Mouse (Mus musculus) forebrain, embryonic 11.5 days (tissue): ENCODE data around the gene Sned1. TPM values are rescaled to one million over a fixed set of nuclear protein-coding genes. Genes with fewer than 3 reads are reported as not detected.
"Not testable (repeated sequence)": the region's sequence is repeated elsewhere in the genome, so short reads cannot be mapped to it uniquely, and the experiment has no call there.

Experiments used
- ATAC-seq: fragments of 200-750 bp; cut with Nextera tagmentation; replicated peaks from 2 replicates; pipeline ENCODE4 v1.8.0; 2017; ENCODE audit warnings: moderate TSS enrichment; ENCODE audit not compliant: low FRiP score
- DNase-seq: peaks from one replicate; pipeline ENCODE4 v3.0.0-alpha.2; 2017; ENCODE audit warnings: low spot score
- H3K27ac ChIP-seq: fragments of 300-500 bp; sonication (generic); 2 replicates; pipeline ENCODE4 v1.5.1; 2014; ENCODE audit warnings: low read depth, low read length
- H3K27me3 ChIP-seq: fragments of 300-500 bp; sonication (generic); 2 replicates; pipeline ENCODE4 v1.6.1; 2014; ENCODE audit warnings: mild to moderate bottlenecking, low read length, mixed read lengths; ENCODE audit not compliant: control insufficient read depth, insufficient read depth
- H3K36me3 ChIP-seq: fragments of 300-500 bp; sonication (generic); 2 replicates; pipeline ENCODE4 v1.6.1; 2014; ENCODE audit warnings: mild to moderate bottlenecking, low read length, moderate library complexity, mixed read lengths; ENCODE audit not compliant: control insufficient read depth, insufficient read depth
- H3K4me1 ChIP-seq: fragments of 300-500 bp; sonication (generic); replicated peaks from 2 replicates; pipeline ENCODE4 v1.6.1; 2014; ENCODE audit warnings: low read length, mixed read lengths; ENCODE audit not compliant: control insufficient read depth, insufficient read depth
- H3K4me2 ChIP-seq: fragments of 300-500 bp; sonication (generic); 2 replicates; pipeline ENCODE4 v1.6.1; 2014; ENCODE audit warnings: low read depth, mild to moderate bottlenecking, low read length, moderate library complexity, mixed read lengths; ENCODE audit not compliant: severe bottlenecking
- H3K4me3 ChIP-seq: fragments of 300-500 bp; sonication (generic); 2 replicates; pipeline ENCODE4 v1.5.1; 2014; ENCODE audit warnings: low read depth, low read length
- H3K9ac ChIP-seq: fragments of 300-500 bp; sonication (generic); 2 replicates; pipeline ENCODE4 v1.6.1; 2014; ENCODE audit warnings: low read length
- H3K9me3 ChIP-seq: fragments of 300-500 bp; sonication (generic); 2 replicates; pipeline ENCODE4 v1.6.1; 2016; ENCODE audit warnings: low read length, mixed read lengths; ENCODE audit not compliant: control insufficient read depth
- WGBS: fragments of 180-500 bp; shearing (Covaris S2); extraction: QIAGEN DNeasy Blood & Tissue Kit; methylation state at CpG from one replicate; pipeline ENCODE4 v1.1.7; 2014; 5-methylcytosine and 5-hydroxymethylcytosine counted together
- polyA plus RNA-seq: library from polyadenylated mRNA; unstranded; fragments of >200 nt; fragmentation: Nextera tagmentation; extraction: Ambion mirVana; gene quantifications from 2 replicates; pipeline ENCODE4 v1.2.1, GENCODE M21; 2014

Sned1 gene
- polyA plus RNA-seq, 1 experiment from 2014 or later = 3.2 TPM

- H3K27ac ChIP-seq = no peak overlapping the region
- ATAC-seq (0 out of 2 replicates have a peak, but pooled peaks have one; percentile 15), DNase-seq (peak; percentile 78)
- H3K4me3 ChIP-seq = no peak overlapping the region
- H3K27me3 ChIP-seq = no peaks in the 10 kb centered on the region
- no peak overlapping the region for H3K9ac ChIP-seq
- no peaks in the 10 kb centered on the region for H3K4me1 ChIP-seq
- no peaks in the 10 kb centered on the region for H3K9me3 ChIP-seq
- peak overlapping the region; percentile 8; the same call in 1 of the 2 replicates for H3K4me2 ChIP-seq
- under 1% methylated on average over 16 of the region's 16 CpGs for WGBS
- H3K36me3 ChIP-seq = no peaks in the 10 kb centered on the region
These were observed 36.8 kb downstream of the Sned1 start for GRCm38 (mm10) chr1:93272409-93272821.

- 83% methylated on average over 6 of the region's 6 CpGs for WGBS
- no peak for ATAC-seq
- no peaks in the 10 kb centered on the region for H3K27me3 ChIP-seq
These were observed 39.9 kb downstream of the Sned1 start for GRCm38 (mm10) chr1:93275561-93275960.

GRCm38 (mm10) chr1:93277041-93277440 is 41.4 kb downstream of the Sned1 start:
- Histone ChIP-seq H3K27me3 (no peaks in the 10 kb centered on the region), H3K36me3 (no peaks in the 10 kb centered on the region), H3K4me2 (no peak overlapping the region), H3K4me1 (no peaks in the 10 kb centered on the region), H3K27ac (no peak overlapping the region), H3K9ac (no peak overlapping the region), H3K9me3 (no peaks in the 10 kb centered on the region), H3K4me3 (no peak overlapping the region)
- WGBS = 79% methylated on average over 7 of the region's 7 CpGs
- DNase-seq = no peak
- no peak for ATAC-seq

More at GRCm38 (mm10) chr1:93275561-93275960, 39.9 kb downstream of the Sned1 start:
- Histone ChIP-seq H3K4me2 (no peak overlapping the region), H3K27ac (no peak overlapping the region), H3K4me1 (no peaks in the 10 kb centered on the region), H3K4me3 (no peak overlapping the region), H3K9ac (no peak overlapping the region), H3K9me3 (no peaks in the 10 kb centered on the region), H3K36me3 (no peaks in the 10 kb centered on the region)
- no peak for DNase-seq

GRCm38 (mm10) chr1:93289678-93290214 is 54.1 kb downstream of the Sned1 start:
- ATAC-seq (no peak), DNase-seq (peak; percentile 33)
- Histone ChIP-seq H3K4me2 (no peak overlapping the region), H3K9me3 (no peaks in the 10 kb centered on the region), H3K36me3 (no peaks in the 10 kb centered on the region), H3K9ac (no peak overlapping the region), H3K27ac (no peak overlapping the region), H3K4me3 (no peak overlapping the region), H3K4me1 (no peaks in the 10 kb centered on the region), H3K27me3 (no peaks in the 10 kb centered on the region)
- 77% methylated on average over 3 of the region's 3 CpGs for WGBS

- Histone ChIP-seq H3K36me3 (no peaks in the 10 kb centered on the region), H3K9ac (no peak overlapping the region), H3K9me3 (no peaks in the 10 kb centered on the region), H3K4me2 (no peak overlapping the region), H3K4me3 (no peak overlapping the region), H3K27ac (no peak overlapping the region), H3K4me1 (no peaks in the 10 kb centered on the region), H3K27me3 (no peaks in the 10 kb centered on the region)
- ATAC-seq (no peak), DNase-seq (peak; percentile 34)
- 90% methylated on average over 4 of the region's 4 CpGs for WGBS
These were observed 55.3 kb downstream of the Sned1 start for GRCm38 (mm10) chr1:93290956-93291355.

- ATAC-seq = no peak
These were observed 56.0 kb downstream of the Sned1 start for GRCm38 (mm10) chr1:93291591-93291990.

GRCm38 (mm10) chr1:93292006-93292405 is 56.4 kb downstream of the Sned1 start:
- Histone ChIP-seq H3K27ac (no peak overlapping the region), H3K9me3 (no peaks in the 10 kb centered on the region), H3K36me3 (no peaks in the 10 kb centered on the region; the same call in 1 of the 2 replicates), H3K4me1 (no peaks in the 10 kb centered on the region), H3K9ac (no peak overlapping the region), H3K4me2 (no peak overlapping the region), H3K27me3 (no peaks in the 10 kb centered on the region), H3K4me3 (no peak overlapping the region)
- DNase-seq (peak; percentile 9), ATAC-seq (no peak)
- 81% methylated on average over 8 of the region's 8 CpGs for WGBS

More at GRCm38 (mm10) chr1:93291591-93291990, 56.0 kb downstream of the Sned1 start:
- H3K9ac ChIP-seq = no peak overlapping the region
- no peaks in the 10 kb centered on the region for H3K27me3 ChIP-seq
- no peak overlapping the region for H3K4me2 ChIP-seq
- DNase-seq = no peak
- H3K4me3 ChIP-seq = no peak overlapping the region
- H3K9me3 ChIP-seq = no peaks in the 10 kb centered on the region
- H3K4me1 ChIP-seq = no peaks in the 10 kb centered on the region
- H3K27ac ChIP-seq = no peak overlapping the region
- H3K36me3 ChIP-seq = no peaks in the 10 kb centered on the region; the same call in 1 of the 2 replicates
- WGBS = 90% methylated on average over 1 of the region's 1 CpGs

- peak; percentile 53 for DNase-seq
- H3K4me2 ChIP-seq, H3K27ac ChIP-seq, H3K9me3 ChIP-seq, H3K27me3 ChIP-seq, H3K4me3 ChIP-seq, H3K9ac ChIP-seq, H3K4me1 ChIP-seq, ATAC-seq, H3K36me3 ChIP-seq: not testable (repeated sequence)
- WGBS = 84% methylated on average over 3 of the region's 3 CpGs
These were observed 58.9 kb downstream of the Sned1 start for GRCm38 (mm10) chr1:93294491-93294890.

- ATAC-seq (no peak), DNase-seq (no peak)
- Histone ChIP-seq H3K27me3 (no peaks in the 10 kb centered on the region), H3K9ac (no peak overlapping the region), H3K4me3 (no peak overlapping the region), H3K27ac (no peak overlapping the region), H3K36me3 (peaks cover 5% of the 10 kb centered on the region; the same call in 1 of the 2 replicates), H3K9me3 (no peaks in the 10 kb centered on the region), H3K4me2 (no peak overlapping the region), H3K4me1 (peaks cover 2% of the 10 kb centered on the region; the same call in 1 of the 2 replicates)
- WGBS = 90% methylated on average over 4 of the region's 4 CpGs
These were observed 64.2 kb downstream of the Sned1 start for GRCm38 (mm10) chr1:93299791-93300190.
